Mouse (Mus musculus): Measurements from ENCODE around the gene Rad51b. TPM values are rescaled to one million over a fixed set of nuclear protein-coding genes. Genes with fewer than 3 reads are reported as not detected.

Rad51b gene
- total and polyA plus RNA-seq, 3 experiments: 6.5 to 8.6 (median 8.5) TPM

DNA sequence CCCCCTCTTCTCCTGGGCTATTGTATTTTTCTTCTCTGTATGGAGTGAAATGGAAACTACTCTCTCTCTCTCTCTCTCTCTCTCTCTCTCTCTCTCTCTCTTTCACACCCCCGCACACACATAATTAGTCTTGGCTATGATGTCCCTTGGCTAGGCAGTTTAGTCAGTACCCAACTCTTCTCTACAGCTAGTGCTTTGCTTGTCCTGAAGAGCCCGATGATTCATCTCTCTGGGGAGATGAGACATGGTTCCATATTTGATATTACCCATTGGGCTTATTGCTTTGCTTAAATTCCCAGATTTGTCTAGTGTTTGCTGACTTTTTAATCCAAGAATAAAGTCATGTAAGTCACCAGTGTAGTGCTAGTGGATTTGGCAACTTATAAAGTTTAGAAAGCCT is 429.0 kb downstream of the Rad51b start:
- Histone ChIP-seq H3K27me3 (replicated peaks) (no peaks in the 10 kb centered on the region), H3K4me1 (ENCODE audit: control insufficient read depth in 1 of 2, insufficient read depth in 2 of 2) (peaks cover 0 to 10% of the 10 kb centered on the region in 2 experiments; a peak in 2 of 4 replicates), H3K36me3 (replicated peaks in 1 of 2; ENCODE audit: control insufficient read depth in 1 of 2, insufficient read depth in 1 of 2, low read length in 1 of 2) (no peaks in the 10 kb centered on the region), H3K27ac (ENCODE audit: insufficient read depth, low read depth) (no peak overlapping the region), H3K4me3 (replicated peaks in 1 of 3; ENCODE audit: low read depth in 2 of 3, low read length in 2 of 3, poor library complexity in 1 of 3) (no peak overlapping the region), H3K4me2 (ENCODE audit: insufficient read depth, low read depth, poor library complexity, severe bottlenecking) (no peak overlapping the region), H3K79me2 (replicated peaks; ENCODE audit: control insufficient read depth, extremely low read depth, insufficient read depth, poor library complexity, severe bottlenecking) (no peaks in the 10 kb centered on the region), H3K9me3 (replicated peaks; ENCODE audit: low read length) (peaks cover 16% of the 10 kb centered on the region), H3K9ac (ENCODE audit: insufficient read depth, low read depth) (no peak overlapping the region)
- dilution Hi-C loops (cut with MboI; ENCODE audit: extremely low pct_ligation_motif_present, extremely low pct_unique_long_range_greater_than_20kb, low sequenced_read_pairs): no loop called here
- in situ Hi-C loops (cut with MboI; ENCODE audit: low pct_ligation_motif_present, low pct_unique_long_range_greater_than_20kb, low sequenced_read_pairs): no loop called here
- TF ChIP-seq PAX5 (IDR thresholded peaks at IDR 0.05; ENCODE audit: low read length) (no peak), KAT2A (IDR thresholded peaks at IDR 0.05; ENCODE audit: insufficient replicate concordance, low read length) (no peak), SMC3 (IDR thresholded peaks at IDR 0.05; ENCODE audit: low read depth, low read length) (no peak)
- DNase-seq (ENCODE audit: extremely low read depth): peak; percentile 17

DNA sequence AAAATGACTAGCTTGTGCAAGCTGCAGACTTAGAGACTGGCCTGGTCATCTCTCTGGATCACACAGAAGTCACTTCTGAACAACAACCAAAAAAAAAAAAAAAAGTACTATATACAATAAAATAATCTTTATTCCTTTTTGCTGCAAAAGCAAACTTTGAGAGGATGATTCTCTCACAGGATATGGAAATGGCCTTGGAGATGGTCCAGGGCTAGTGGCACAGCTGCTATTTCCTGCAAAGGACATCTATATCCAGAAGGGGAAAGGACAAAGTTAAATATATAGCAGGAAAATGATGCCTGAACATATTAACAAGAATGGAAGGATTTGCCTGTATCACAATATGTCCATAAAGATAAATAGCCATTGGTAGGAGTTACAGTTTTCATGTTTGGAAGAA is 429.9 kb downstream of the Rad51b start:
- no peaks in the 10 kb centered on the region for H3K27me3 ChIP-seq (replicated peaks)
- no peak for TF ChIP-seq HCFC1 (IDR thresholded peaks at IDR 0.05; ENCODE audit: low read depth, low read length)
- TF ChIP-seq EP300 (IDR thresholded peaks at IDR 0.05; ENCODE audit: low read length): no peak
- in situ Hi-C loops (cut with MboI; ENCODE audit: low pct_ligation_motif_present, low pct_unique_long_range_greater_than_20kb, low sequenced_read_pairs): no loop called here
- H3K36me3 ChIP-seq (replicated peaks in 1 of 2; ENCODE audit: control insufficient read depth in 1 of 2, insufficient read depth in 1 of 2, low read length in 1 of 2): no peaks in the 10 kb centered on the region
- no peaks in the 10 kb centered on the region for H3K79me2 ChIP-seq (replicated peaks; ENCODE audit: control insufficient read depth, extremely low read depth, insufficient read depth, poor library complexity, severe bottlenecking)
- H3K4me2 ChIP-seq (ENCODE audit: insufficient read depth, low read depth, poor library complexity, severe bottlenecking): no peak overlapping the region
- dilution Hi-C loops (cut with MboI; ENCODE audit: extremely low pct_ligation_motif_present, extremely low pct_unique_long_range_greater_than_20kb, low sequenced_read_pairs): no loop called here
- peaks cover 16% of the 10 kb centered on the region for H3K9me3 ChIP-seq (replicated peaks; ENCODE audit: low read length)
- H3K9ac ChIP-seq (ENCODE audit: insufficient read depth, low read depth): no peak overlapping the region
- no peak for DNase-seq (ENCODE audit: extremely low read depth)
- no peak overlapping the region for H3K27ac ChIP-seq (ENCODE audit: insufficient read depth, low read depth)
- peaks cover 0 to 10% of the 10 kb centered on the region in 2 experiments; a peak in 2 of 4 replicates for H3K4me1 ChIP-seq (ENCODE audit: control insufficient read depth in 1 of 2, insufficient read depth in 2 of 2)
- no peak overlapping the region for H3K4me3 ChIP-seq (replicated peaks in 1 of 3; ENCODE audit: low read depth in 2 of 3, low read length in 2 of 3, poor library complexity in 1 of 3)

DNA sequence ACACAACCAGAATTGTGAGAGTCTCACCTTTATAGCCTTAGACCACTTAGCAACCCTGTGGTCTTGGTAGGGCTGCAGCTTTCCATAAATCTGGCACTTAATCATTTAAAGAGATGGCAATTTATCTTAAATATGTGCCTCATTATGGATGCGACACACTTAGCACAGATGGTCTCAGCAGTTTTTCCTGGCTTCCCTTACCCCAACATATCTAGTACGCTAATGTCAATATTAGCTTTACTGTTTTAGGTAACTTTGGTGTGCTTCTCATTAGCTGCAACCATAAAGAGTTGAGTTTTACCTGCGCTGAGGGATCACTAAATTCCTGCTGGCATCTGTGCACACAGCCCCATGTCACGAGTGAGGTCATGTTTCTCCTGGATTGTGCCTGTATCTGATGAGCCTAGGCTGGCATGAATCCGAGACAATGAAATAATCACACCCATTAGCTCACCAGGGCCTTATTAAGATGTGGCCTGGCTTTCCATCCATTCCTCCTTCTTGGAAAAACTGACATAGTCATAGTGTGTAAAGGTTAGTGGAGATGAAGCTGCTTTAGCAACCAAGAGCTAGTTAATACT is 432.9 kb downstream of the Rad51b start:
- H3K4me1 ChIP-seq (ENCODE audit: control insufficient read depth in 1 of 2, insufficient read depth in 2 of 2): peaks cover 0 to 7% of the 10 kb centered on the region in 2 experiments; a peak in 2 of 4 replicates
- H3K27ac ChIP-seq (ENCODE audit: insufficient read depth, low read depth): no peak overlapping the region
- H3K79me2 ChIP-seq (replicated peaks; ENCODE audit: control insufficient read depth, extremely low read depth, insufficient read depth, poor library complexity, severe bottlenecking): no peaks in the 10 kb centered on the region
- in situ Hi-C loops (cut with MboI; ENCODE audit: low pct_ligation_motif_present, low pct_unique_long_range_greater_than_20kb, low sequenced_read_pairs): no loop called here
- H3K9me3 ChIP-seq (replicated peaks; ENCODE audit: low read length): peaks cover 16% of the 10 kb centered on the region
- dilution Hi-C loops (cut with MboI; ENCODE audit: extremely low pct_ligation_motif_present, extremely low pct_unique_long_range_greater_than_20kb, low sequenced_read_pairs): no loop called here
- no peak for TF ChIP-seq RCOR1 (conservative IDR thresholded peaks at IDR 0.05; ENCODE audit: low read depth, low read length)
- TF ChIP-seq ETS1 (conservative IDR thresholded peaks at IDR 0.05; ENCODE audit: low read depth, low read length): no peak
- no peak for TF ChIP-seq JUND (conservative IDR thresholded peaks at IDR 0.05; ENCODE audit: low read depth, low read length)
- TF ChIP-seq KAT2A (IDR thresholded peaks at IDR 0.05; ENCODE audit: insufficient replicate concordance, low read length): no peak
- TF ChIP-seq MAFK (IDR thresholded peaks at IDR 0.05; ENCODE audit: insufficient replicate concordance, low read length): no peak
- TF ChIP-seq BHLHE40 (IDR thresholded peaks at IDR 0.05; ENCODE audit: low read depth, low read length): no peak
- no peak for TF ChIP-seq ZNF384 (IDR thresholded peaks at IDR 0.05; ENCODE audit: low read depth, low read length)
- no peak for TF ChIP-seq CHD1 (IDR thresholded peaks at IDR 0.05; ENCODE audit: low read depth, low read length)
- no peak for TF ChIP-seq RAD21 (IDR thresholded peaks at IDR 0.05; ENCODE audit: low read depth, low read length)
- no peak for TF ChIP-seq ZKSCAN1 (IDR thresholded peaks at IDR 0.05; ENCODE audit: borderline replicate concordance, low read depth, low read length)
- no peak for TF ChIP-seq E2F4 (IDR thresholded peaks at IDR 0.05; ENCODE audit: insufficient replicate concordance, low read depth, low read length)
- TF ChIP-seq ELF1 (IDR thresholded peaks at IDR 0.05; ENCODE audit: low read depth, low read length): no peak
- H3K27me3 ChIP-seq (replicated peaks): no peaks in the 10 kb centered on the region
- H3K4me2 ChIP-seq (ENCODE audit: insufficient read depth, low read depth, poor library complexity, severe bottlenecking): no peak overlapping the region
- no peak overlapping the region for H3K4me3 ChIP-seq (replicated peaks in 1 of 3; ENCODE audit: low read depth in 2 of 3, low read length in 2 of 3, poor library complexity in 1 of 3)
- no peak for DNase-seq (ENCODE audit: extremely low read depth)
- H3K9ac ChIP-seq (ENCODE audit: insufficient read depth, low read depth): no peak overlapping the region
- H3K36me3 ChIP-seq (replicated peaks in 1 of 2; ENCODE audit: control insufficient read depth in 1 of 2, insufficient read depth in 1 of 2, low read length in 1 of 2): no peaks in the 10 kb centered on the region
